Mouse (Mus musculus) megakaryocyte, embryonic 14.5 days (primary cell): ENCODE data around the gene Ube2h.

Source experiments
- FLI1 ChIP-seq: IDR thresholded peaks from 2 replicates; pipeline ENCODE4 v1.6.1; 2012; ENCODE audit warnings: low read length, inconsistent platforms, mixed read lengths
- GATA1 ChIP-seq: IDR thresholded peaks from 3 replicates; pipeline ENCODE4 v1.6.1; 2012; ENCODE audit warnings: mixed read lengths, low read length, inconsistent platforms, borderline replicate concordance

DNA sequence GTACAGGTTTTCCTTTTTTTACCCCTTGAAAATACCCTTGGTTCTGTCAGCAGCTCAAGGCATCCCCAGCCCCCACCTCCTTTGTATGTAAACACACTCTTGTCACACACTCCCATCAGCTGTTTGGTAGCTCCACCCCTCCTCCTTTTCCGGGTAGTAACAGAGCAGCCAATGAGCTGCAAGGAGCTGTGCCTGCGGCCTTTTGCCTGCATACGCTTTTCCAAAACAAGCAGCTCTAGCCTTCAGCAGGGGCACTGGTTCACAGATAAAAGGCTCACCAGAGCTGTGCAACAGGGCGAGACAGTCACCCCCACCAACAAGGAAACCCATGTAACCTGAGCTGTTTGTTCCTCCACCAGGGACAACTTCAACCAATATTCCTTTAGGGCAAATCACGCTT, 4.0 kb downstream of the Ube2h start:
- TF ChIP-seq GATA1 = no peak
- TF ChIP-seq FLI1 = no peak
